Mouse (Mus musculus): ENCODE results near the gene Dcaf6. TPM values are rescaled to one million over a fixed set of nuclear protein-coding genes. Genes with fewer than 3 reads are reported as not detected.

Gene Dcaf6
- polyA plus RNA-seq, 1 experiment from 2014 or later, result 17.0 TPM

DNA sequence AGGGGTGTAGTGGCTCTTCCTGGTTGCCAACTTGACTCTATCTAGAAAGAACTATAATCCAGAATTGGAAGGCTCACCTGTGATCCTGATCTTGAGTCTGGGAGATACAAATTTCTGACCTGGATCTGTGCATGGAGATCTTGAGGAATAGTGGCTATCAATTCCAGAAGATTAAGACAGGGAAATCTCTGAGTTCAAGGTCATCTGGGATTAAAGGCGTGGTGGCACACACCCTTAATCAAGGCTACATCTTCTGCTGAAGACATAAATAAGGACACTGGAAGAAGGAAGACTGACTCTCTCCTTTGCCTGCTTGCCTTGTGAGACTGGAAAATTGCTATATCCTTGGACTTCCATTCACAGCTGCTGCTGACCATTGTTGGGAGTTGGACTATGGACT lies 164.8 kb downstream of the Dcaf6 start, which contains the start of gene Gpr161:
Gene Gpr161, plus strand, starts transcription at position 301 of the 400 bp plus-strand sequence.
- H3K4me1 ChIP-seq (ENCODE audit: control insufficient read depth, low read depth, low read length), result no peaks in the 10 kb centered on the region; the same call in 1 of the 2 replicates
- no peak within 1 kb of the TSS for H3K27ac ChIP-seq (ENCODE audit: low read length)
- no peaks in the 10 kb centered on the region for H3K9me3 ChIP-seq (replicated peaks; ENCODE audit: control insufficient read depth, low read length)
- no peak within 1 kb of the TSS for H3K4me3 ChIP-seq (ENCODE audit: low read depth, low read length)
- H3K4me2 ChIP-seq (ENCODE audit: low read depth, low read length), result no peak within 1 kb of the TSS
- no peaks in the 10 kb centered on the region for H3K36me3 ChIP-seq (ENCODE audit: control insufficient read depth, insufficient read depth)
- ATAC-seq (ENCODE audit: low read depth), result no peak
- H3K9ac ChIP-seq (ENCODE audit: low read depth, low read length), result no peak within 1 kb of the TSS
- no peaks in the 10 kb centered on the region for H3K27me3 ChIP-seq (ENCODE audit: control insufficient read depth, insufficient read depth, low read depth, low read length)
- WGBS (ENCODE audit: insufficient replicate concordance), result 66% methylated on average over 1 of the region's 1 CpGs

DNA sequence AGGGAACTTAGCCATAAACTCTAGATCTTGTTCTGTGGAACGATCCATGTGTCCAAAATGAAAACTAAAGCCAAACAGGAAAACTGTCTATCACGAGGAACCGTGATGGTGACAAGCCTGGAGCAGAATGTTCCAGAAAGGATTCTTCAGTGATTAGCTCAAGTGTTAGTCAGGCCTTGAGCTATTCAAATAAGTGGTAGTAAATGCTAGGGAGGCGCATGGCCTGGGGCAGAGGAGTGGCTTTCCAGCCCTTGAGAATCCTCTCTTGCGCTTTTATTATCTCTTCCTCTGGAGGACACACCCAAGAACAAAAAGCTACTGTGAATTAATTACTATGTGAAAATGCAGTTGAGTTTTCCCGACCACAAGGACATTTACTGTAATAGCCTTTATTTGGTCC lies 168.7 kb downstream of the Dcaf6 start:
- Histone ChIP-seq H3K4me2 (ENCODE audit: low read depth, low read length) (no peak overlapping the region), H3K27ac (ENCODE audit: low read length) (no peak overlapping the region), H3K9me3 (replicated peaks; ENCODE audit: control insufficient read depth, low read length) (no peaks in the 10 kb centered on the region), H3K36me3 (ENCODE audit: control insufficient read depth, insufficient read depth) (no peaks in the 10 kb centered on the region), H3K4me3 (ENCODE audit: low read depth, low read length) (no peak overlapping the region), H3K27me3 (ENCODE audit: control insufficient read depth, insufficient read depth, low read depth, low read length) (no peaks in the 10 kb centered on the region), H3K4me1 (ENCODE audit: control insufficient read depth, low read depth, low read length) (no peaks in the 10 kb centered on the region), H3K9ac (ENCODE audit: low read depth, low read length) (no peak overlapping the region)
- ATAC-seq (ENCODE audit: low read depth), result no peak
- WGBS (ENCODE audit: insufficient replicate concordance), result 54% methylated on average over 6 of the region's 6 CpGs

DNA sequence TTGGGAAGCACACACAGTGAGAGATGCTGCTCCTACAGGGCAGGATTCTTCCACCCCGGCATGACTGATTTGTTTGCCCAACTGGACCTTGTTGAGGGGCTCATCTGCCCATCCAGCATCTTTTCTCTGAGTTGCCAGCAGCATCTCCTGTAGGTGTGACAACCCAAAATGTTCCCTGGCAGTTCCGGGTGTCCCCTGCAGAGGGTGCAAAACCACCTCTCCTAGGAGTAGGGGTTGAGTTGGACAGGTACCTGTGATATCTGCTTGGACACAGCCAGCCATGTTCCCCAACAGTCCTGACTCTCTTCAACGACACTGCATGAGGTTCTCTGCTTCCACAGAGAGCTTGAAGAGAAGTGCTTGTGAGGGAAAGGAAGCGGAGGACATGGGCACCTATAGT lies 170.4 kb downstream of the Dcaf6 start:
- no peak for ATAC-seq (ENCODE audit: low read depth)
- no peaks in the 10 kb centered on the region for H3K36me3 ChIP-seq (ENCODE audit: control insufficient read depth, insufficient read depth)
- 68% methylated on average over 4 of the region's 4 CpGs for WGBS (ENCODE audit: insufficient replicate concordance)
- no peaks in the 10 kb centered on the region for H3K4me1 ChIP-seq (ENCODE audit: control insufficient read depth, low read depth, low read length)
- H3K4me3 ChIP-seq (ENCODE audit: low read depth, low read length), result no peak overlapping the region
- no peak overlapping the region for H3K27ac ChIP-seq (ENCODE audit: low read length)
- H3K4me2 ChIP-seq (ENCODE audit: low read depth, low read length), result no peak overlapping the region
- H3K9ac ChIP-seq (ENCODE audit: low read depth, low read length), result no peak overlapping the region
- no peaks in the 10 kb centered on the region for H3K27me3 ChIP-seq (ENCODE audit: control insufficient read depth, insufficient read depth, low read depth, low read length)
- no peaks in the 10 kb centered on the region for H3K9me3 ChIP-seq (replicated peaks; ENCODE audit: control insufficient read depth, low read length)

DNA sequence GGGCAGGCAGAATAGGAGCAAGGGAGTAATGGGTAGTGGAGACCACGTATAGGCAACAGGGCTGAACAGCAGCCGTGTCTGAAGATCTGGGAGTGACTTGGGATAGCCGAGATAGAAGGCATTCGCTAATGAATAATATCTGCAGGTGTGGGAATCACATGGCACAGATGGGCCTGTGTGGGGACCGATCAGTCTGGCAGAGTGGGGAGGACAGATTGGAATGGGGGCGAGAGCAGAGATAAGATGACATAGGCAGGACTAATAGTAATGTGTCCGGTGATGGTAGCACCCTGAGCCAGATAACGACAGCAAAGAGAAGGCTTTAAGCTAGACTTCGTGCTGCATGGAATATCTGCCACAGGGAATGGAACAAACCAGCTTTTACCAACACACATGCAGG lies 172.1 kb downstream of the Dcaf6 start:
- H3K4me2 ChIP-seq (ENCODE audit: low read depth, low read length), result no peak overlapping the region
- no peaks in the 10 kb centered on the region for H3K9me3 ChIP-seq (replicated peaks; ENCODE audit: control insufficient read depth, low read length)
- H3K27ac ChIP-seq (ENCODE audit: low read length), result no peak overlapping the region
- no peaks in the 10 kb centered on the region for H3K36me3 ChIP-seq (ENCODE audit: control insufficient read depth, insufficient read depth)
- H3K27me3 ChIP-seq (ENCODE audit: control insufficient read depth, insufficient read depth, low read depth, low read length), result peaks cover 6% of the 10 kb centered on the region
- H3K9ac ChIP-seq (ENCODE audit: low read depth, low read length), result no peak overlapping the region
- H3K4me1 ChIP-seq (ENCODE audit: control insufficient read depth, low read depth, low read length), result no peaks in the 10 kb centered on the region
- ATAC-seq (ENCODE audit: low read depth), result no peak
- no peak overlapping the region for H3K4me3 ChIP-seq (ENCODE audit: low read depth, low read length)
- WGBS (ENCODE audit: insufficient replicate concordance), result 57% methylated on average over 9 of the region's 9 CpGs

DNA sequence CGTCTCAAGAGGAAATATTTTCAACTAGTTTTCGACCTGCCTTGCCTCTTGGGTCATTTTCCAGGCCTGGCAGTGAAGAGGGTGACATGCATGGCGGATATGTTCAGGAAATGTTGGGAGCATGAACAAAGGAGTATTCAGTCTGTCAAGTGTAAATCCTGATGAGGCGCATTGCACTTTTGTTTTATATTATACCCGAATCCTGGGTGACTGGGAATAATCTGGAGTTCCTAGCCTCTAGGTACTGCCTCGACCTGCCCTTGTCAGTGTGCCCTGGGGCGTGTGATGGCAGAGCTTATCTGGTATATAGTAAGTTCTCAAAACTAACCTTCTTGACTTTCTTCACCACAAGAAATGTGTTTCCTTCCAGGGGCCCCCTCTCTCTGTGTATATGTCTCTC lies 176.2 kb downstream of the Dcaf6 start:
- no peak overlapping the region for H3K4me2 ChIP-seq (ENCODE audit: low read depth, low read length)
- no peak overlapping the region for H3K27ac ChIP-seq (ENCODE audit: low read length)
- H3K9ac ChIP-seq (ENCODE audit: low read depth, low read length), result no peak overlapping the region
- H3K4me3 ChIP-seq (ENCODE audit: low read depth, low read length), result no peak overlapping the region
- peaks cover 29% of the 10 kb centered on the region for H3K27me3 ChIP-seq (ENCODE audit: control insufficient read depth, insufficient read depth, low read depth, low read length)
- WGBS (ENCODE audit: insufficient replicate concordance), result 45% methylated on average over 7 of the region's 7 CpGs
- ATAC-seq (ENCODE audit: low read depth), result no peak
- H3K4me1 ChIP-seq (ENCODE audit: control insufficient read depth, low read depth, low read length), result no peaks in the 10 kb centered on the region; the same call in 1 of the 2 replicates
- H3K36me3 ChIP-seq (ENCODE audit: control insufficient read depth, insufficient read depth), result no peaks in the 10 kb centered on the region
- H3K9me3 ChIP-seq (replicated peaks; ENCODE audit: control insufficient read depth, low read length), result no peaks in the 10 kb centered on the region

DNA sequence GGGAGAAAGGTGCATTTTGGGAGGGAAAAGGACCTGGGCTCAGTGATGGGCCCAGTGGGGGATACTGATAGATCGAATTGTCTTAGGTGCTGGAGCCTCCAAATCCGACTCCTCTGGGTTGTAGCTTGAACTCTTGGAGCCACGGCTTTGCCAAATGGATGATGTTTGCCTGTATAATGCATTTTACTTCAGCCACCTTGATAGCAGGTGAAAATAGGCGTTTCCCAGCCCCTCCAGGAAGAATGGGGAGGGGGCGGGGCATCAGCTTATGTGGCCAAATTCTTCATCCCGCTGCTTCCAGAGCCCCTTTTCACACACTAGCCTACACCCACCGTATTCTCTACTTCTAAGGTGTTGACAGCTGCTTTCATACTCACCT lies 177.3 kb downstream of the Dcaf6 start:
- no peaks in the 10 kb centered on the region for H3K9me3 ChIP-seq (replicated peaks; ENCODE audit: control insufficient read depth, low read length)
- no peak overlapping the region for H3K4me2 ChIP-seq (ENCODE audit: low read depth, low read length)
- no peak overlapping the region for H3K4me3 ChIP-seq (ENCODE audit: low read depth, low read length)
- ATAC-seq (ENCODE audit: low read depth), result no peak
- 34% methylated on average over 7 of the region's 7 CpGs for WGBS (ENCODE audit: insufficient replicate concordance)
- no peaks in the 10 kb centered on the region; the same call in 1 of the 2 replicates for H3K4me1 ChIP-seq (ENCODE audit: control insufficient read depth, low read depth, low read length)
- H3K9ac ChIP-seq (ENCODE audit: low read depth, low read length), result no peak overlapping the region
- H3K27me3 ChIP-seq (ENCODE audit: control insufficient read depth, insufficient read depth, low read depth, low read length), result peaks cover 29% of the 10 kb centered on the region
- H3K27ac ChIP-seq (ENCODE audit: low read length), result no peak overlapping the region
- H3K36me3 ChIP-seq (ENCODE audit: control insufficient read depth, insufficient read depth), result no peaks in the 10 kb centered on the region

DNA sequence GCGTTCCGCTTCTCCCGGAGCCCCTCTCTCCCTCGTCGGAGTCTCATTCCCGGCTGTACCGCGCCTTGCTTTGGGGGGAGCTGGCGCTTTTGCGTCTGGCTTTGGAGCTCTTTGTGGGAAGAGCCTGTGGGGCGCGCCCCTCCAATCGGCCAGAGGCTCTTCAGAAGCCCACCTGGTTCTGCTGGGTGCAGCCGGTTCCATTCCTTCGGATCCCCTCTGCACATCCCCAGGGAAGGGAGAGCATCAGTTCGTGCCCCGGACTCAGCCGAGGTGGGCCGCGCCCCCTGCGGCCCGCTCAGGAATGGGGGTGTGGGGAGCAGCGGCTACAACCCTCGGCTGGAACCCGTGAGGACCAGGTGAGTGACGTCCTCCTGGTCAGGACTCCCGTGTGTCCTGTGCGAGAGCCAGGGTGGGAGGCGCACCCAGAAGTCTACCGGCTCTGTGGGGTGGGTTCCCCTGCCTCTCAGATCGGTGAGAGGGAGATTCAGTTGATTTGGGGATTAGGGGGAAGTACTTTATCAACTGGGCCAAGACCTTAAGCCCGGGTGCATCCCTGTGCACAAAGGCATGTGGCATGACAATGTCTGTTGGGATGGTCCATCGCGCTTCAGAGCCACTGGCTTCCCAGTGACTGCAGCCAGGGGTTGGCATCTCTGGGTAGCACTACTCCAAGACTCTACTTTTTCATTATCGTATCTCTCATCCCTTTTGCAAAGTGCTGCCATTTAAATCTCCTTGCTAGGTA lies 177.9 kb downstream of the Dcaf6 start:
- Histone ChIP-seq H3K4me1 (ENCODE audit: control insufficient read depth, low read depth, low read length) (no peaks in the 10 kb centered on the region; the same call in 1 of the 2 replicates), H3K9ac (ENCODE audit: low read depth, low read length) (peak overlapping the region; percentile 32), H3K9me3 (replicated peaks; ENCODE audit: control insufficient read depth, low read length) (no peaks in the 10 kb centered on the region), H3K27ac (ENCODE audit: low read length) (no peak overlapping the region), H3K27me3 (ENCODE audit: control insufficient read depth, insufficient read depth, low read depth, low read length) (peaks cover 29% of the 10 kb centered on the region), H3K4me3 (ENCODE audit: low read depth, low read length) (peak overlapping the region; percentile 55), H3K36me3 (ENCODE audit: control insufficient read depth, insufficient read depth) (no peaks in the 10 kb centered on the region), H3K4me2 (ENCODE audit: low read depth, low read length) (peak overlapping the region; percentile 69)
- WGBS (ENCODE audit: insufficient replicate concordance), result 2% methylated on average over 34 of the region's 35 CpGs
- 0 out of 2 replicates have a peak, but pooled peaks have one; percentile 7 for ATAC-seq (ENCODE audit: low read depth)

DNA sequence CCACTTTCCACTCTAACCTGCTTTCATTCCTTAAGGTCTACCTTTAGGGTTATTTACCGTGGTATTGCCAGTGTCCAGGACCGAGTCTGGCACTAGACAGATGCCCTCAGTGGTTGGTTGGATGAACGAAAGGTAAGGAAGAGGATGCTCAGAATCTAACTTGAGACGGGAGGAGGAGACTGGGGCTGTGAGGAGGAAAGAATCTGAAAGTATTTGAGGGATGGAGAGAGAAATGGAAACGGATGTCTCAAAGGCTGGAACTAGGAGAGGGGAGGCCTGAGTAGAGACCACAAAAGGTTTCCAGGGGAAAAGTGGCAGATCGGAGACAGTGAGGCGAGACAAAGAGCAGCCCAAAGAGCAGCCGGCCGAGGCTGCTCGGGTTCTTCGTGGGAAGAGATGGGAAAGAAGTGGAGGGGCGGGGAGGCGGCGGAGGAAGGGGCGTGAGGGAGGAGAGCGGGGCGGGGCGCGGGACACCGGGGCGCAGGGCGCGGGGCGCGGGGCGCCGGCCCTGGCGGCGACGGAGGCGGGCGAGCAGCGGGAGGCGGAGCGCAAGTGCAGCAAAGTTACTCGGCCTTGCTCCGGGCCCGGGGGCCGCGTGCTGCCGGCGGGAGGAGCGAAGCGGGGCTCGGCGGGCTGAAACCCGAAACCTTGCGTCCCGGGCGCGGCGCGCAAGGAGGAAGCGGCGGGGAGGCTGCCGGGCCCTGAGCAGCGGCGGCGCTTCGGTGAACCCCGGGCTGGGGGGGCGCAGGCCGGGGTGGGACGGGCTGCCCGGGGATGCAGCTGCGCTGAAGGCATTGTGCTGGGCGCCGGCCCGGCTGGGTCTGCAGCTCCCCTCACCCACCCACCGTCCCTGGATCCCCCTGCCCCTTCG lies 178.7 kb downstream of the Dcaf6 start:
- Histone ChIP-seq H3K9ac (ENCODE audit: low read depth, low read length) (peak overlapping the region; percentile 32), H3K27me3 (ENCODE audit: control insufficient read depth, insufficient read depth, low read depth, low read length) (peaks cover 29% of the 10 kb centered on the region), H3K4me1 (ENCODE audit: control insufficient read depth, low read depth, low read length) (no peaks in the 10 kb centered on the region; the same call in 1 of the 2 replicates), H3K4me3 (ENCODE audit: low read depth, low read length) (peak overlapping the region; percentile 55), H3K9me3 (replicated peaks; ENCODE audit: control insufficient read depth, low read length) (no peaks in the 10 kb centered on the region), H3K36me3 (ENCODE audit: control insufficient read depth, insufficient read depth) (no peaks in the 10 kb centered on the region), H3K4me2 (ENCODE audit: low read depth, low read length) (peak overlapping the region; percentile 69), H3K27ac (ENCODE audit: low read length) (no peak overlapping the region)
- 2% methylated on average over 42 of the region's 71 CpGs for WGBS (ENCODE audit: insufficient replicate concordance)
- peak; percentile 48; the same call in 1 of the 2 replicates for ATAC-seq (ENCODE audit: low read depth)

DNA sequence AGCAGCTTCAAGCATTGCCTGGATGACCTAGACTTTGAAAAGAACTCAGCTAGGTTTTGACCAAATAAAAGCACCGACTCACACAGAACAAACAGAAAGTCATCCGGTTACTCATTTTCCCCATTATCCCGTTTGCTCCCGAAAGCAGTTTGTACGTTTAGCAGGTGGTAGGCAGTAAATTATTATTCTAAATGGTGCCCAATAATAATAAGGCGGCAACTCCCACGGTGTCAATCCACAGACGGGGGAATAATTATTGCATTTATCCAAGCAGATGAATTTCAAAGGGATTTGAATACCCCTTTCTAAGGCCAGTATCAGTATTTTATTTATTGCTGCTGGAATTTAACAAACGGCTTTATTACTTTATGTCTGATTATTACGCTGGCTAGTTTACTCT lies 179.5 kb downstream of the Dcaf6 start:
- 59% methylated on average over 10 of the region's 10 CpGs for WGBS (ENCODE audit: insufficient replicate concordance)
- Histone ChIP-seq H3K27ac (ENCODE audit: low read length) (no peak overlapping the region), H3K4me1 (ENCODE audit: control insufficient read depth, low read depth, low read length) (no peaks in the 10 kb centered on the region; the same call in 1 of the 2 replicates), H3K36me3 (ENCODE audit: control insufficient read depth, insufficient read depth) (no peaks in the 10 kb centered on the region), H3K4me2 (ENCODE audit: low read depth, low read length) (no peak overlapping the region), H3K9ac (ENCODE audit: low read depth, low read length) (no peak overlapping the region), H3K27me3 (ENCODE audit: control insufficient read depth, insufficient read depth, low read depth, low read length) (peaks cover 29% of the 10 kb centered on the region), H3K9me3 (replicated peaks; ENCODE audit: control insufficient read depth, low read length) (no peaks in the 10 kb centered on the region), H3K4me3 (ENCODE audit: low read depth, low read length) (no peak overlapping the region)
- ATAC-seq (ENCODE audit: low read depth), result no peak
